Mouse (Mus musculus): ENCODE data around the gene Slc44a4.
"Not testable (repeated sequence)": the region's sequence is repeated elsewhere in the genome, so short reads cannot be mapped to it uniquely, and the experiment has no call there.

DNA sequence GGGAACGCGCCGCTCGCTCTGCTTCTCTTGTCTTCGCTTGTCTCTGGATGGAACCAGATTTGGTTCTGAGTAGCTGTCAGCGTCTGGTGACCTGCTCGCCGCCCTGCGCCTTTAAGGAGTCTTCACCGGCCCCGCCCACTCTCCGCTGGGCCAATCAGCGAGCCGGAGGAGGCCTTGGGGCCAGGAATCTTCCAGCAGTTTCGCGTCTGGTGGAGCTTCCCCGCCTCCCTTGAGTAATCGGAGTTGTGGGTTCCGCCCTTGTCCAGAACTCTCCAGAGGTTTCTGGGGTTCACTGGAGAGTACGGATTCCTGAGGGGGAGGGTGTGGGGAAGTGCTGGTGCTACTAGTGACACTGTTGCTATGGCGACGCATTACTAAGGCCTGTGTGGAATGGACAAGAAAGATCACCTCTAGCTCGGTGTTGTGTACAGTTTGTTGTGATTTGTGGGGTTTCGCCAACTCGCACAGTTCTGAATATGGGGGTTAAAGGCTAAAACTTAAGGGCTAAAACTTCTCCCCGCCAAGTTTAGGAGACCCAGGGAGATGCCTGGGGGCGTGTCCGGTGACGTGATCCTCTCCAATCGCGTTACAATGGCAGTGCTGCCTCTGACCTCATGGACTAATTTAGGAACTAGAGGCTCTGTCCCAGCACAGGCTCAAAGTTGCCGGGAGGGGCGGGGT, 57.9 kb downstream of the Slc44a4 start, which contains the start of the genes Hspa1a and Hspa1l:
- not testable (repeated sequence) for TF ChIP-seq CTCF (IDR thresholded peaks at IDR 0.05; ENCODE audit: low read depth, low read length); POLR2A (IDR thresholded peaks at IDR 0.05; ENCODE audit: borderline replicate concordance, low read depth, low read length)
